Mouse (Mus musculus) liver, adult (tissue): ENCODE measurements at regions not wholly inside any gene's neighbourhood (a gene's known extent, or its start where the extent isn't known, plus 50 kb on each side); places are given as distances from the start of the nearest gene placed in this dataset.

Experiments
- GATA4 ChIP-seq: IDR thresholded peaks from 2 replicates; pipeline ENCODE4 v1.6.1; 2014; ENCODE audit warnings: mild to moderate bottlenecking, low read length; ENCODE audit not compliant: insufficient replicate concordance

- TF ChIP-seq GATA4 = no peak
These were observed 121.7 kb downstream of the Slc4a3 start for GRCm38 (mm10) chr1:75667736-75668269.

DNA sequence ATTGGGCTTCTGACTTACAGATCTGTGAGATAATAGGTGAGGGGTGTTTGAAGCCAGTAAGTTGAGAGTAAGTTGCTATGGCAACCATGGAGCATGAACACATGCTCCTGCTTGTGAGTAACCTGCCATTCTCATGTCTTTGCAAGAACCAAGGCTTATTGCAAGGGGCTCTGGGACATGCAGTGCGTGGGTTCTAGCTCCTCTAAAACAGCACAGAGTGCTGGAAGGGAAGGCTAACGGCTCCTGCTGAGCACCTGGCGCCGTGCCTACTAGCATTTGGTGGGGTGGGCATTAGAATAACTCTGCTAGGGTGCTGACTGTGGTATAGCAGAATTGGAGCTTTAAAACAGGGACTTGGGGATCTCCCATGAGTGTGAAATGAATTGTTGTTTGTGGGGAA, 130.2 kb downstream of the Slc4a3 start:
- TF ChIP-seq GATA4 = no peak

- TF ChIP-seq GATA4 = no peak
These were observed 131.6 kb downstream of the Slc4a3 start for GRCm38 (mm10) chr1:75677695-75678094.

- no peak for TF ChIP-seq GATA4
These were observed 132.2 kb downstream of the Slc4a3 start for GRCm38 (mm10) chr1:75678279-75678678.

DNA sequence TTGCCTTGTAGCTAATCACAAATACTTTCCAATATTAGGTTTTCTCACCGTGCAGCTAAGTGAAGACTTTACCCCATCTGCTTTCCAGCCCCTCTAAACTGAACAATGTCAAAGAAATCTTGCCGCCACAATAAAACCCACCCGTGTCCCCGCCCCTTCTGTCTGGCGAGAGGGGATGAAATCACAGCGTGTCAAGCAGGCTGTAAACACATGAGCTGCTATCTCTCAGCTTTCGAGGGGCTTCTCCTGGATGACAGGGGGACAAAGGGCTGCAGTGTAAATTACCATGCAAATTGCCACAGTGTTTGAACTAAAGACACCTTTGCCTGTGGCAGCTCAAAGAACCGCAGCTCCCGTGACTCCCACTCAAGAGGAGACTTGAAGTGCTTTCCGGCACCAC, 134.3 kb downstream of the Slc4a3 start:
- no peak for TF ChIP-seq GATA4

GRCm38 (mm10) chr1:75681913-75682312, 135.8 kb downstream of the Slc4a3 start:
- TF ChIP-seq GATA4 = no peak

DNA sequence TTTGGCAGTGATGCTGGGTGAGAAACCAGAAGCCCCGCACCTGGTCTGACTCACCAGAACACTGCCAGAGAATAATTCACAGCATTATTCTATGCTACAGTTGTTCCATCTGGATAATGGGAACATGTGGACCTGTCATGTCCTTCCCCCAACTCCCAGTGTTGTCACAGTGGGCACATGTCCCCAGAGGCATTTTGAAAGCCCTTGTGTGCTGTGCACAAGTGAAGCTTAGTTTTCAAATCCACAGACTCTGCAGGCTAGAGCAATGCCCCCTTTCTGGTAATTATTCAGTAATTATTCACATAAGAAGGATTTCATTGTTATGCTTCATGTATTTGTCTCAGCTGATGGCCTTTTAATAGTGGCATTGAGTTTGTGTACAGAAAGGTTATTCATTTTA, 146.7 kb downstream of the Slc4a3 start:
- TF ChIP-seq GATA4 = no peak

DNA sequence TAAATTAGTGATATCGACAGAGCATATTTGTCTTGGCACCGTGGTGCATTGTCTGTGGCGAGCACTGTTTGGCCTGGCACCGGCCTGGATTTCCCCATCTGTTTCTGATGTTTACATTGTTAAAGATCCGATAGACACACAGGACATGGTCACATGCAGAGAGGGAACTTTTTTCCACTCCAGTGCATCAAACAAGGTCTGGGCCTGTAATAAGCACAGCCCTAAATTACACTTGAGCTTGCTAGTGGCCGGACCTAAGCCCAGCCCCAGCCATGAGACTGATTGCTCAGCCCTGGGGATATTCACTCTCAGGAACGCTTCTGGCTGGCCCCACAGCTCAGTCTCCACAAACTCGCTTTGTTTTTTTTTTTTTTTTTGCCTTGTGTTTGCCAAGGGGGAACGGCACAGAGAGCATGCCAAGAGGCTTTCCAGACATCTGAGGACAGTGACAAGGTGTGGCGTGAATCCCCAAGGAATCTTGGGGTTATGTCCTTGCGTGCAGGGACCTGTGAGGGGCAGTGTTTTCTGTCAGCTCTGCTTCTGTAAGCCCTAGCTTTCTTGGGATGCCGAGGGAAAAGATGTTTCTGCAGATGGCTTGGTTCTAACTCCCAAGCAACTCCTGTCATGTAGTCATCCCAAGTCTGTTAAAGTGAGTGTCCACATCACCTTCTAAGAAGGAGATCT, 147.3 kb downstream of the Slc4a3 start:
- TF ChIP-seq GATA4 = no peak

DNA sequence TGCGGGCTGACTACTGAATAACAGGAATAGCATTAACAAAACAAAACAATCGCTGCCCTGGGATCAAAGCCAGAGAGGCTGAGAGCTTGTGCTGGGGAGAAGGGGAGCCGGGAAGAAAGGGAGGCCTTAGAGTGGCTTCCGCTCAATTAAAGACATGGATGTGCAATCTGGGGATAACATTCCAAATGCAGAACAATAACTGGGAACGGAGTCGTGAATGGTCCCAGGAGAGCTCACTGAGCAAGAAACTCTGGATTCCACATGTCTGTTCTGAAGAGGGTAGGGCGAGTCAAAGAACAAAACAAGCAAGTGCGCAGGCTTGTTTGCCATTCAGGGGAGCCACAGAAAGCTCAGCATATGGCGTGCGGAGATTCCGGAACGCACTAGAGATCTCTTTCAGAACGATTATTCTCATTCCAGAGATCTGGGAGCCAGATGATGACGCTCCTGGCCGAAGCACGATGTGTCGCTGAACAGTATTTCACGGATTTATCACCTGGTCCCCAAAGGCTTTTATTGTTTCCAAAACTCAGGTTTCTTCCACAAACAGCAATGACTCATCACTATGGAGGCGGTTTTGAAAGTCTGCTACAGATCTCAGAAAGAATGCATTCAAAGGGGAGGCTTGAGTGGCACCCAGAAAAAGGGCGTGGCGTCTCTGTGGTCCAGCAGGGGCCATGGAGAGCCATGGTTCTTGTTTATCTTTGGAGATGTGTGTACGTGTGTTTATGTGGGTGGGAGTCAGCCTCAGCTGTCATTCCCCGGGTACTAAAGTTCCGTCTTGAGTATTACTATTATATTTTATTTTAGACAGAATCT, 159.0 kb downstream of the Slc4a3 start:
- TF ChIP-seq GATA4 = no peak

DNA sequence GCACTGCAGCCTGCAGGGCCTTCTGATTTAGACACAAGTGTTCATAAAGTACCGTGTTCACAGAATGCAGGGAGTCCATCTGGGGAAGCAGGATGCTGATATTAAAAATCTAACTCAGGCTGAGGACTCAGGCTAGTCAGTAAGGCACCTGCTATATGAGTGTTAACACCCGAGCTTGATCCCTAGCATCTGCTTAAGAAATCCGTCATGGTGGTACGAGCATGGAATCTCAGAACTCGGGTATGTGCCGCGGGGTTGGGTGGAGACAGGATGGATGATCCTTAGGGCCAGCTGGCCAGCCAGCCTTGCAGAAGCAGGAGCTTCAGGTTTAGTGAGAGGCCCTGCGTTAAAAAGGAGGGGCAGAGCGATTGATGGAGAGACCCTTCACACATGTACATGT, 160.1 kb downstream of the Slc4a3 start:
- TF ChIP-seq GATA4 = no peak

DNA sequence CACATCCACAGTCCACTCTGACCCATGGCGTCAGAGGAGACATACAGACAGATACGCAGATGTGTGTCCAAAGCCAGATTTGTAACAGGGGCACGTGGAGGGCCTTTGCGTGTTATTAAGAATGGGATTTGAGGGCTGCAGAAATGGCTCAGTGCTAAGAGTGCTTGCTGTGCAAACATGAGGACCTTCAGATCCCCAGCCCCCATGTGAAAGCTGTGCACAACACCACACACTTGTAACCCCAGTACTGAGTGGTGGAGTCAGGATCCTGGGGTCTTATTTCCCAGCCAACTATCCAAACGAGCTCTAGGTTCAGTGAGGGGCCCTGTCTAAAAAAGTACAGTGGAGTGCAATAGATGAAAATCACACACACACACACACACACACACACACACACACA, 177.4 kb downstream of the Slc4a3 start:
- TF ChIP-seq GATA4 = no peak

- no peak for TF ChIP-seq GATA4
These were observed 179.3 kb downstream of the Slc4a3 start for GRCm38 (mm10) chr1:75725329-75725728.

DNA sequence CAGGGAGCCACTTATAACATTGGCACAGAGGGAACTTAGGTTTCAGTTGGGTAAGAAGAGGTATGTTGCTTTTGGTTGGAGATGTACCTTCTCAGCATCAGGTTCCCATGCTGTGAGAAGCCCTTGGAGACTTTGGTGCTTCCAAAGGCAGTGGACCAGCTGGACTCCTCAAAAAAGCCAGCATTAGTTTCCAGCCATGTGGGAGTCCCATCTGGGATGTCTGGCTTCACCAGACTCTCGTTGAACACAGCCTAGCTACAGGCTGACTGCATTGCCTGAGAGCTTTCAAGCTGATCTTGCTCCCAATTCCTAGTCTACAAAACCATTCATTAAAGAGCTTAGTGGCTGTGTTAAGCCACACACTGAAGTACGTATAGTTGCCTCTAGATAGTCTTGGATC, 182.8 kb downstream of the Slc4a3 start:
- no peak for TF ChIP-seq GATA4

- no peak for TF ChIP-seq GATA4
These were observed 187.7 kb downstream of the Slc4a3 start for GRCm38 (mm10) chr1:75733791-75734190.

DNA sequence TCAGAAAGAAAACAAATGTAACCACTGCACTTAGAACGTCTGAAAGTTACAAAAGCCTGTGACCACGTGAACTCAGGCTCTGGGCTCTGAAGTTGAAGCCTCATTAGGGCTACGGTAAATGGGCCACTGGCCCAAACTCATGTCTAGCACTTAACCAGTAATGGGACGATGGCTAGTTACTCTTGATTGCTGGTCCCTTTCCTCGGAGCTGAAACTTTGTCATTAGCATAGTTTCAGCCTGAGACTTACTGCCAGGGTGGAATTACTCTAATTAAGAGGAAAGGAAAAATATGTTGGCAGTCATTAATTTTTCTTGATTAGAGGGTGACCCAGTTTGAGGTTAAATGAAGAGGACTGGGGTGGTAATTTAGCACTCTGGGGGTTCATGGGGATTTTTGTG, 192.6 kb downstream of the Slc4a3 start:
- no peak for TF ChIP-seq GATA4

DNA sequence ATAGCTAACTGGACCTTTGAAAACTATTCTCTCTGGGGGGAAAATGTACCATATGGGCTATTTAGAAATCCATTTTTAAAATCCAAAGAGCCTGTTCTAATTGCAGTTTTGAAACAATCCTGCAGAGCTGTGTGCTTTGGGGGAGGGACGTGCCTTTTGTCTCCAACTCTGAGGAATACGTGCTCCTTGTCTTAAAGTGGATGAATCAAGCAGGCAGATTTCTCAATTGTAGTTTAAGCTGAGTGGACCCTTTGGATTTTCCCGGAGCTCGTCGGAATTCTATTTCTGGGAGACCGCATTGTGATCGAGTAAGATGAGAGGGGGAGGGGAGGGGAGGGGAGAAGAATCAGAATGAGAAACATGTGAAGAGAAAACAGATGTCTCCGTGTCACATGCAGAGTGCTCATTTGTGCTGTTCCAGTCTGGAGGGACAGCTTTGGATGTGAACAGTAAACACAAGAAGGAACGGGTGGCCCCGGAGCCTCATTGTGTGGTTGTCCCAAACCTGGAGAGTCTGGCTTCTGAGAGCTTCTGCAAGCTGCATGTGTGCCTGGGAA, 203.7 kb downstream of the Slc4a3 start:
- no peak for TF ChIP-seq GATA4

DNA sequence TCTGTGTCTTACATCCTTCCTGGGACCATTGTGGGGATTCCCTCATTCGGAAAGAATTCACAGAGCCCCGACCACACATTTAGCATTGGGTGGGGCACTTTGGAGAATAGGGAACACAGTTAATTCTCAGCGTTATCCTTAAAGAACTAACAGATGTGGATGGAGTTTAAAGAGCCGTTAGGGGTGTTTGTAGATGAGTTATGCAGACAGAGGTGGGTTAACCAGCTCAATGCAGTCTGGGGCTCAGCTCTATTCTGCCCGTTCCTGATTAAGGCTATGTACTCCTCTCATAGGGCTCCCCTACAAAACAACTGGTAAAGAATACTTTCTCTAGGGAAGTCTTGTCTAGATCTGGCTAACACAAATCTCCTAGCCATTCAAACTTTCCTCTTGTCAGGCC, 226.1 kb downstream of the Slc4a3 start:
- TF ChIP-seq GATA4 = no peak

DNA sequence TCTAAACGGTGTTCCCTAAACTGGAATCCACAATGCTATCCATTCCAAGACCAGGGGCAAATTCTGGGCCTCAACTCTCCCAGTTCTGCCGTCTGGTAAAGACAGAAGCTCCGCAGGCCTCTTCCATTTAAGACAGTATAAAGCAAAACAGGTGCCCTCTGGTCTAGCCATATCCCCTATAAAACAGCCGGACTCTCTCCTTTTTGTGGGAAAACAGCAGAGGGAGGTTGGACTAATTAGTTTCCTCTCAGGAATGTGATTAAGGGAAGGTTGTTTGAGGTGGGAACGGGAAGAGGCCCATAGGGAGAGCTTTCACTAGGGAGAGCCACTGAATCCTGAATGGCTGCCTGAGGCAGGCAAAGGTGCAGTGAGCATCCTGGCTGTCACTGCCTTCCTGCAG, 226.9 kb downstream of the Slc4a3 start:
- no peak for TF ChIP-seq GATA4
